Mouse (Mus musculus): ENCODE results near the gene Plekha6.

DNA sequence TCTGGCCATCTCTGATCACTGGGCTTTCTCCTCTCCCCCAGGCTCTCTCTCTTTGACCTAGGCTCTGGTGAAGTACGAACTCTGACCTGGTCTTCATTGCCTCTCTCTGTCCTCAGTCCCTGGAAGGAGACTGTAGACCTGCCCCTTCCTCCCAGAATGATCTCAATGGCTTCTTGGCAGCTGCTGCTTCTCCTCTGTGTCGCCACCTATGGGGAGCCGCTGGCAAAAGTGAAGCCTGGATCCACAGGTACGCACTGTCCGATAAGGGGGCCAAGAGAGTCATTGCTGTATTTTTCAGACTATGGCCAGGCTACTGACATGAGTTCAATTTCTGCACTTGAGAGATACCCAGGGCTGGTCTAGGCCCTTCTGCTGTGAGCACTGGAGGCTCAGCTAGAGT lies 163.1 kb downstream of the Plekha6 start:
- TF ChIP-seq POLR2A (IDR thresholded peaks at IDR 0.05; ENCODE audit: control insufficient read depth, low read depth, low read length) (no peak), CTCF (IDR thresholded peaks at IDR 0.05; ENCODE audit: control insufficient read depth, insufficient read depth, insufficient replicate concordance, low read depth, low read length) (no peak)

All from testis, adult 2 months (tissue).